Mouse (Mus musculus) fat pad, adult 2 months (tissue): Measurements from ENCODE around the gene Nsg2.

Source experiments
- DNase-seq: peaks from one replicate; pipeline ENCODE4 v3.0.0-alpha.2; 2011; ENCODE audit warnings: low read depth, low spot score; ENCODE audit errors: extremely low read depth

The Nsg2 gene

DNA sequence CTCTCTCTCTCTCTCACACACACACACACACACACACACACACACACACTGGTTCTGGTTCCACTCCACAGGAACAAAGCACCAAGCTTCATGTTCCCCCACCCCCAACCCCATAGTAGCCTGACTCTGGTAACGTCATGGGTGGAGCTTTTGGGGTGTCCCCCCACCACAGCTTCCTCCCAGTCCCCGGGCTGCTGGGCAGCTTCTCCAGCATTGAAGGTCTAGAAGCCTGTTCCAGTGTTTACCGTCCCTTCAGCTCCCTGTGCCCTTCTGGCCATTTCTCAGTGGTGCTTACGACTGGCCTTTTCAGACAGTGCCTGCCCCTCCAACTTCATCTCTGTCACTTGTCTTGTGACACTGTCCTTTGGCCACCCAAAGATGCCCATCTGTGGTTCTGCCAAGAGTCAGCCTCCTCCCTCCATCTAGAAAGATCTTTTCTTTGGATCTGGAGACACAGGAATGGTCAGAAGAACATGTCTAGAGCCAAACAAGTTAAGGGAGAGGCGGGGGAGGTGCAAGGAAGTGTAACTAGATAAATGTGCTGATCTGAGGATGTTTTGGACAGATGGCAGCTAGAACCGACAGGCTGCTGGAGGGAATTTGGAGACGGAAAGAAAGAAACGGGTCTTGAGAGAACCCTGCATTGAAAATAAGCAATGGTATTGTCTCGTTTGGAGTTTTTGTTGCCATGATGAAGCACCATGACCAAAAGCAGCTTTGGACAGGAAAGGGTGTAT lies 11.8 kb downstream of the Nsg2 start:
- DNase-seq = no peak

DNA sequence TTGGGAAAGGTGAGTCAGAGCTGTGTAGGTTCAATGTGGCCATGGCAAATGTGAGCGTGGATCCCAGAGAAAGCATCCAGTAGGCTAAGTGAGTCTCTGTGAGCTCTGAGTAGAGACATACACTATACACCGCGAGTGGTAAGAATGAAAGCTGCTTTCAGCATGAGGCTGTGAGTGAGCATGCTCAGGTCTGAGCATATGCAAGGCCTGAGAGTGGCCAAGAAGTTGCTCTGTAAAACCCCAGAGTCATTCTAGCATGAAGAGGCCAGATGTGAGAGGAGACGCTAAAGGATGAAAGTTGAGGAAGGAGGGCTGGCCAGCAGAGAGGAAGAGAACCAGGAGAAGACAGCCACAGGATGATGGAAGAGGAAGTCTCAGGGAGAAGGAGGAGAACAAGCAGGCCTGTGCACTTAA lies 12.8 kb downstream of the Nsg2 start:
- no peak for DNase-seq

DNA sequence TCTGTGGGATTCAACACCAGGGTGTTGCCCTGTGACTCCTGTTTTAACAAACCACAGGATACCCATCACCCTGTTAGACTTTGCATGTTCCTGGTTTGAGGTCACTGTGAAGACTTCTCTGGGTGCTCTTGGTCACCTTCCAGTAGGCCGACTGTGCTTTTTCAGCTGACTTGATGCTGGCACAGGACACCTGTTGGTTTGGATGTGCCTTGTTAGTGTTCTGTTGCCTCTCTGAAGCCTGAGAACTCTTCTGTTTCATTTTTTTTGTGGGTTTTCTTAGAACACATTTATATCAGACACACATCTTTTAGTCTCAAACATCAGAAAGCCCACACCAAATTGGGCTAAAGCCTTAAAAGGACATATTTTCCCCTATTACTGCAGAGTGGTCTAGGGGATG lies 13.3 kb downstream of the Nsg2 start:
- no peak for DNase-seq

DNA sequence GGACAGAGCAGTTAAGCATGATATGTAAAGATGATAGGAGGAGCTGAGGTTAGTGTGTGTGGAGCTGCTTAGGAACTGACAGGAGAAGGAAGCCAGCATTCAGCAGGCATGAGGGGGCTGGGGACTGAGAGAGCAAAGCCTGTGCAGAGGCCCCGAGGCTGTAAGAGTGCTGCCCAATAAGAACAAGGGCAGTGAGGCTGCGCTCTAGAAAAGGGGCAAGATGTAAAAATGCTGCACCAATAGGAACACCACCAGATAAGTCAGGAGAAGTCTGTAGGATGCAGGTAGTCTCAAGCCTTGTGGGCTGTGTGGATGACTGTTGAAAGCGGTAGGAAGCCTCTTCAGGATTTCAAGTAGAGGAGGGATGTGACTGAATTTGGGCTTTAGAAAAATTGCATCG lies 17.9 kb downstream of the Nsg2 start:
- no peak for DNase-seq

DNA sequence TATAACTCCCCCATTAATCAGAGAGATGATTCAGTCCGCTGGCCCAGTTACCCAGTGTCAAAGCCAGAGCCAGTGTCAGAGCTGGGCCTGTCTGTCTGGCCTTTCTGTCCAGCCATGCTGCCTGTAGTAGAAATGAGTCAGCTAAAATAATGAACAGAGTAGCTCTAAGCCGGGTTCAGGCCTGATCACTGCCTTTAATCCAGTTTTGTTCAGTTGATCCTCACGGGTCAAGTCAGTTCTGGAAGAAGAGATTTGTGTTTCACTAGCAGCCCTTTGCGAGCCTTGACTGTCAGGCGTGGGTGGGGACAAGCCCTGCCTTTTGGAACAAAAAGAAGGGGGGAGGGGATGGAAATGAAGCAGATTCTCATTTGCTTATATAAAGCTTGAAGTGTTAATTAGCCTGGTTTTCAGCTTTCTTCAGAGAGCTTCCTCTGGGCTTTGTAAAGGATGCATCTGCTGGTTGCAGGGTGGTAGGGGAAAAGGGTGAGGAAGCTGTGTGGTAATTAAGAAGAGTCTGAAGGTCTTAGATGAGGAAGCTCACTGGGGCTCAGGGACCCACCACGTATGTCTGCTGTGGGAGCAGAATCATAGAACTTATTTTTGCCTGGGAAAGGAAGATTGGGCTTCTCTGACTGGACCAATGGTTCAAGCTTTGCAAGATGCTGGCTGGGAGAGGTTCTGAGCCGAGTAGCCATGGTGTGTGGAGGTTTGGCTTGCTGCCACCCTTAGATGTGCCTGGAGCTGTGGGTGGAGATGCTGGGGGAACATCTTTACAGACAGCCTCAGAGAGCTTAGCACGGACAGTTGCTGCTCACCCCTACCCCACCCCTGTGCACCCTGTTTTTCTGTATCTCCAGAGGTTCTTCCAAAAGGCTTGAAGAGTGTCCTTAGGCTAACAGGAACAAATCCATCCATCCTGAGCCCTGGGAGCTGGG lies 20.0 kb downstream of the Nsg2 start:
- no peak for DNase-seq

DNA sequence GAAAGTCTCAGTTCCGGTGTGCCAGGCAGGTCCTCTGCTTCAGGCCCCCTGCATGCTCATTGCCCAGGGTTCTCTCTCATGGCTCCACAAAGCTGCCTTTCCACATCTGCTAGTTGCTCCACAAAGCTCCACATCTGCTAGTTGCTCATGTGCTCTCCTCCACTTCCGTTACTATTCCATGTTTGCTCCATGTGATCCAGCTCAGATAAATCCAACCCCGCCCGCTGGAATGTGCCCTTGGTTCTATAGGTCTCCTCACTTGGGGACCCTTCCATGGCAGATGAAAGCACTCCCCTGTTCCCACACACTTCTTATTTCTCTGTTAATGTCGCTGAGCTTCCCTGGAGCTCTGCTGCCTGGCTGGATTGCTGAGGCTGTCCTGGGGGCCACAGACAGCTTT lies 26.4 kb downstream of the Nsg2 start:
- DNase-seq = no peak

DNA sequence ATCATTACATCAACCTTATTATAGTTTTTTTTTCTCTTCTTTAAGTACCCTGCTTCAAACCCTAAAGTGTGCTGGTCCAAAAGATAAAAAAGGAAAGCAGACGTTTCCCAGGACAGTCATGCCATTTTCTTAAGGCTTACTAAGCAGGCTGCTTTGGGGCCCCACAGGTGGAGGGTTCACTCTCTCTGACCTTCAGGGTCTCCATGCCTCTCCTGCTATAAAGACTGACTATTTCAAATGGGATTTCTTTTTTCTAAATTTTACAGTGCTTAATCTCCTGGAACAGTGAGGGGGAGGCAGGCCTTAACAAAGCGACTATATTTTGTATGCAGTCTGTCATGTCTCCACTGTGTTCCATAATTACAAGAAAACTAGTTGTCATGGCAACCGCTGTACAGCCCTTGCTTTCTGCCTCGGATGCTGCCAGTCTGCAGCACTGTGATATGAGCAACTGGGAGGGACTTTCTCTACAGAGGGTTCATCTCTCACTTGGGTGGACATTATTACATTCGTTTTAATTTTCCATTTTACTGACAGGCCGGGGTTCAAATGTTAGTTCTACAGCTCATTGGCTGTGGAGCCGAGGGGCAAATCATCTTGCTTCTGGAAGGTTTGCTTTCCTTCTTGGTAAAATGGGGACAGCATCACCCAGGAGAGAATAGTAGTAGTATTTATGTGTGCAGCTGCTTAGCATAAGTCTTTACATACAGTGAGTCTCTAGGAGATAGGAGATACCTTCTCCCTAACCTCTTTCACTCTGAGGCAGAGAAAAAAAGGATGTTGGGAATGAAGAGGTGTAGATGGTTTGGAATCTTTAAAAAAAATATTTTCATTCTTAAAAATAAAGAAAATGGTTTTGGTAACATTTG lies 27.4 kb downstream of the Nsg2 start:
- DNase-seq = no peak

DNA sequence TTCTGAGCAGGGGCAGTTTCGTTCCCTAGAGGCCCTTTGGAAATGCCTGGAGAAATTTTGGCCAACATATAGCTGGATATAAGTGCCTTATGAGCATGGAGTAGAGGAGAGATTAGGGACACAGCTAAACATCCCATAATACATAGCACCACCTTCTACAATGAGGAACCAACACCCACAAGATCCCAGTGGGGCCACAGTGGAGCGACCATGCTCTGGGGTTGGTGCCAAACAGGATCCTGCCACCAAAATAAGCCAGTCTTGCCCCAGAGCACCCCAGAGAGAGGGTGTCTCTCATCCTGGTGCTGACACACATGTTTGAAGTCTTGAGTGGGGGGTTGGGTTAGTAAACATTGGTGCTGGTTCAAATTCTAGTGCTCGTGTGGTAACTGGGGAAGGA lies 28.3 kb downstream of the Nsg2 start:
- DNase-seq = no peak

DNA sequence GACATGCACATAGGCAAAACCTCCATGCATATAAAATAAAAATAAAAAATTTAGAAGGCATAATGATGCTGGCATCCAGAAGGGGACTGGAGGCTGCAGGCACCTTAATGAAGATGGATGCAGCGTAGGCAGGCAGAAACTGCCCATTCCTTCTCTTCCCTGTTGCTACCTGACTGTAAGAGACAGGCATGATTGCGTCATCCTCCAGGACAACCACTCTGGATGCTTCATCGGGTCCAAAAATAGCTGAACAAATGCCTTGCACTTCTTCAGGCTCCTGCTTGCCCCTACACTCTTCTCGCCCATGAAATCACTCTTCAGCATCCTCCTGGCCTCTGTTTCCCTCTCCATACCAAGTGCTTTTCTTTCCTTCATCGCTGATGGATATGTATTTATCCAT lies 29.1 kb downstream of the Nsg2 start:
- DNase-seq = no peak

DNA sequence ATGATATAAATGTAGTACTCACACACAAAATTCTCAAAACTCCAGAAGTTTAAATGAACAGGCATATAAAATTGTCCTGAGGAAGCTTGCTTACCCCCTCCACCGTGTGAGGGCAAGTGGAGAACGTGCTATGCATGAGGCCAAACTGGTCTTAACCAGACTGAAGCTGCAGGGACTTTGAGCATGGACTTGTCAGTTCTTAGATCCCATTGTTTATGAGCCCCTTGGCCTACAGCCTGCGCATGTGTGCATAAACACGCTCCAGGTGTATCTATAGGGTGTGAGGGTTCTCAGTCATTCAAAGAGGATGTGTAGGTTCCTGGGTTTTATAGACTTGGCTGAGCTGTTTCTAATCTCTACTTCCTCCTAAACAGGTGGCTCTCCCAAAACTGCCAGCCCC lies 31.1 kb downstream of the Nsg2 start:
- DNase-seq = no peak

DNA sequence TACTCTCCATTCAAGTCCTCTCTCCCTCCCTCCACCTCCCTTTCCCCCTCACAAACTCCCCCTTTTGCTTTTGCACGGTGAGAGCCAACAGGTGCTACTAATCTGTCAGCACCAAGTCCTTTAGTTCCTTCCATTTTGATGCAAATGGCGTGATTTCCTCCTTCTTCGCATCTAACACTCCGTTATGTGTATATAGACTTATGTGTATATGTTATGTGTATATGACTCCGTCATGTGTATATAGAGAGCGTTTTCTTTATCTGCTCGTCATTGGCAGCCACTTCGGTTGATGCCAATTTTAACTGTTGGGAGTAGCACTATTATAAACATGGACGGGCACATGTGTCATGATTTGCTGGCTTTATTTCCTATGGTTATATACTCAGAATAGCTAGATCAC lies 31.8 kb downstream of the Nsg2 start:
- no peak for DNase-seq

DNA sequence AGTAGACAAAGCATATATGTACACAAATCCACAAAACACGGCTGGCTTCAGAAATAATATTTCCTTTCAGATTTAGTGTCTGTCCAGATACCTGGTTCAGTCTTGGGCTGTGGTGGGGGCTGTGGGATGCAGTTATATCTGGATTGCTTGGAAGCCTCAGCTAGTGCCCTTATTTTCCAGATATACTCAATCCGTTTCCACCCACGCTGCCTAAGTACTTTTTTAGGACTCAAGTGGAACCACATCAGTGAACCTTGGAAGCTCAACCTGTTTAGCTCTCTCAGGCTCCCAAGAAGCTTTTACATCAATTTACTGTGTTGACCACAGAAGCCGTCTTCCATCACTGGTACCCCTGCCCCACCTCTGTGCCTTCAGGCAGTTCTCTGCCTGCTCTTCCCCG lies 35.6 kb downstream of the Nsg2 start:
- no peak for DNase-seq

DNA sequence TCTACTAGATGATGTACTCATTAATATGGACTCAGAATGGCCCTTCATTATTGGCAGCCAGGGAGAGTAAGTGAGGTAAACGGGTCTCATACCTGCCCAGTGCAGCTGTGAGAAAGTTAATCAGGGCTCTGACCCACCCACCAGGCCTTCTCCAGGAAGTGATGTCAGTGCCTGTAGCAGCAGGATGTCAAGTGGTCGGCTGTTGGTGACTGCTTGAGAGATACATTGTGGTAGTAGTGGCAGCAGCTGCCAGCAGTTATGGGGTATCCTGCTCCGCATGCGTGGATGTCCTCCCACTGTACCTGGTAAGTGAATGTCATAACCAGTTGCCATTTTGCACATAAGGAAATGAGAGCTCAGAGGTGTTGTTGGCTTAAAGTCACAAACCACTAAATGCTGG lies 39.4 kb downstream of the Nsg2 start:
- DNase-seq = no peak

DNA sequence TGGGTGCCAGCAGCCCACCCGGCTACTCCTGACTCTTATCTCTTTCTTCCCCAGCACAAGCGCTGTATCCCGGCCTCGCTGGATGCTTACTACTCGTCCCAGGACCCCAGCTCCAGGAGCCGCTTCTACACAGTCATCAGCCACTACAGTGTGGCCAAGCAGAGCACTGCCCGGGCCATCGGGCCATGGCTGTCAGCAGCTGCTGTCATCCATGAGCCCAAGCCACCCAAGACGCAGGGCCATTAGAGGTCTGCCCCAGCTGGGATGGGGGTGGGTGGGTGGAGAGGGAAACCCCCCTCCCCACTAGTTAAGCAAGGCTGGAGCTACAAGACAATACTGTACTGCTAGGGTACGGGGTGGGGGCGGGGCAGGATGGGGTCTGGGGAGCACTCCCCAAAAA lies 57.1 kb downstream of the Nsg2 start:
- DNase-seq = no peak

DNA sequence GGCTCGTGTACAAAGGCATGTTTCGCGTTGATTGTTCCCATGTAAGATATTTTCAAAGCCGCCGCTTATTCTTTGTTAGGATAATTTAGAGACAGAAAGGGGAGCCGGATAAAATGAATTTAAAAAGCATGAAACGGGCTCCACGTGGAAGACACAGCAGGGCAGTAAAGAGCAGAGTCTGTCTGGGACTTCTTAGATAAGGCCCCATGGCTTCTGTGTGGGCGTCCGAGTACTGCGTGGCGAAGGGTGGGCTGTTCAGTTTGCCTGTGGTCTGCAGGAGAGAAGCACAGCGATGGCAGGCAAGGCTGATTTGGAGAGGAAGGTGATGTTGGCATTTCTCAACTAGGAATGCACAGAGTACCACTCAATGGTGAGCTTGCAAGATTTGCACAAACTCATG lies 57.6 kb downstream of the Nsg2 start:
- no peak for DNase-seq

DNA sequence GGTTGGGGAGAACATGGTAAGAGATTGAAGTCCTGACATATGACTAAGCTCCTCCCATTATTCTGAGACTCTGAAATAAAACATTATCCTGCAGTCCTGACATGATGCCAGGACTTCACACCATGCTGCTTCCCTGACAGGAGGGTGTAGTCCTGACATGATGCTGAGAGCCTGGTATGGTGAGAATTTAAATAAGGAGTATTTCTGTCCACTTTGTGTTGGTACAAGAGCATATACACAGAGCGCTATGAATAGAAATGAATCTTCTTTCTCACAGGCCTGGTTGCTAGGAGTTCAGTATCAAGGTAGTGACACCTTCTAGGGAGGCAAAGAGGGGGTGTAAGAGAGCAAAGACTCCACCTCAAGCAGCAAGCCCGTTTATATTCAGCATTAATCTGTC lies 60.8 kb downstream of the Nsg2 start:
- DNase-seq = no peak

DNA sequence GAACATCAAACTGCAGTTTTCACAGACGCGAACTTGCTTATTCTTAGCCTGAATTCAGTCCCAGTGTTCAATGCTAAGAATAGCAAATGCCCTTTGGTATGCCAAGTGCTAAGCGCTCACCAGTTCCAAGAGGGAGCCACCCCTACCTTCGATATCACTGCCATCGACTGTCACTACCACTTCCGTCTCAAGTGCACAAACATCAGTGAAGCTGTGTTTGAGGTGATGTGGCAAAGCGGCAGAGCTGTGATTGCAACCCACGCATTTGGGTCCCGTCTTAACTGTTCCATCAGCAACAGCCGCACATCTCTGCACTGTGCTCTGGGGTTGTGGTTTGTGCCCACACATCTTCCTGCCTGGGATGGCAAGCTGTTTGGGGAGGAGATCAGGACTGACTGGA lies 61.6 kb downstream of the Nsg2 start:
- DNase-seq = no peak

DNA sequence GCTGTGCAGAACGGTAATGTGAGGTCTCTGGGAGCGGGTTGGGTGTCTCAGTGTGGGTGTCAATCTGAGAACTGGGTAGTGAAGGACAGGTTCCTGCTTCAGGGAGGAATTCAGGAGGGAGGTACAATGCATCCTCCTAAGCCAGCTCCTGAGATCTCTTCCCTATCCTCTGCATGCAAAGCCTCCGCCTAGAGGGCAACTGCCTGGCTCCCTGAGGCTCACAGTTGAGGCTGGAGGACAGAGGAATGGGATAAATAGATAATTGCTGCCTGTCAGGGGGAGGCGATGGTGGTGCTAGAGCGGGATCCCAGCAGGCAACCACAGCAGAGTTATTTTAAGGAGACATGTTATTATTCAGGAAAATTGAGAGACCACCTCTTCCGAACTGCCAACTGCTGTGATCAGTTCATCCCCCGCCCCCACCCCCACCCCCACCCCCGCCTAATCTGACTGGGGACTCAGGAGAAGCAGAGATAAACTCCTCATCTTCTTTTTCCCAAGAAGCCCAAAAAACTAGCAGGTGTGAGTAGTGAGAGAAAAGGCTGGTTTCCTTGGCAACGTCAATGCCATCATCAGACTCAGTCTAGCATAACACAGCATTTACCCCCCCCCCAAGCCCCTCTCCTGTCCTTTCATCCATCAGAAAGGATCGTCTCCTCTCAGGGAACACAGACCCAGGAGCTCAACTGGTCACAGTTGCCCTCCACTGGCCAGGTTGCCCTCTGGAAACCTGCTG lies 63.7 kb downstream of the Nsg2 start:
- no peak for DNase-seq

DNA sequence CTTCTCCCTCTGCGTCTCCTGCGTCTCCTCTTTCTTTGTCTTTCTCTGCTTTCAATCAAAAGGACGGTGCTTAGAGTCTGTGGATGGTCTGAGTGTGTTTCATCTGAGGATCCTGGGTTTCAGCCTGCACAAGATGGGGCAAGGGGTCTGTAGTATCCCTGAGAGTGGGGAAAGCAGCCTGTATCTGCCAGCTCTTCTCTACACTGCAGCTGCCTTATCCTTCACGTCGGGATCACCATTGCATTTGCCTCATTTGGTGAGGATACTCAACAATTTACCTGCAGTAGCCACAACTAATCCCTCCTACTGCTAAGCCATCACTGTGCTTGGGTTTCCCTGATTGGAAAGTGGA lies 64.2 kb downstream of the Nsg2 start:
- no peak for DNase-seq

DNA sequence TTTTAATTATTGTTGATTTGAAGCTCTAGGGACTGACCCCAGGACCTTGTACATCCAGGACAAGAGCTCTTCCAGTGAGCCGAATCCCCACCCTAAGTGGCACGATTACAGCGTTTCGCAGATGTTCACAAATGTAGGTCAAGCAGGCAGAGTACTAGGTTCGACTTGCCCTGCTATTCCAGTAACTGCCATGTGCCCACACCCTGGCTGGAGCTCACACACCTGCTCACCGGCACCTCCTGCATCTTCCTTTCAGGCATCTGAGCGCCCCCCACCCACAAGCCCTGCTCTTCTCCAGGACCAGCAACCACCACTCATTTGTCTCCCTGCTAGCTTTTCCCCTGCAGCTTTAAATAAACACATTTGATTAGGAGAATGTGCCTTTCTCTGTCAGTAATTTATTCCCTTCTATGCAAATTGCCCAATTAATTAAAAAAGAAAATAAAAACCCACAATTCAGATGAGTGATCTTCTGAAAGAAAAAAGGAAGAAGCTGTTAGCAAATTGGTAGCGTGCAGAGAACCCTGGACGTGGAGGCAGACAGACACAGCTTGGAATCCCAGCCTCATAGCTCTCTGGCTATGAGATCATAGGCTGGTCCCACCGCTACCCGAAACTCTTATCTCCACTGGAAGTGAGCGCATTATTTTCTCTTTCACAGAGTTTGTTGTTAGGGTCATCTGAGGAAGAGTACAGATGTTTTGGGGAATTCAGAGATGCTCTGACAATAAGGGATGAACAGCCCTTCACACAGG lies 68.7 kb downstream of the Nsg2 start:
- DNase-seq = no peak
